Mouse (Mus musculus) thymus, adult 2 months (tissue): ENCODE measurements at regions not wholly inside any gene's neighbourhood (a gene's known extent, or its start where the extent isn't known, plus 50 kb on each side); places are given as distances from the start of the nearest gene placed in this dataset.

Source experiments
- CTCF ChIP-seq: fragments of 200-500 bp; IDR thresholded peaks from 2 replicates; pipeline ENCODE4 v1.5.1; 2012; ENCODE audit warnings: mild to moderate bottlenecking, control low read depth, low read length, moderate library complexity, borderline replicate concordance; ENCODE audit not compliant: control insufficient read depth, poor library complexity, insufficient read depth; ENCODE audit errors: extremely low read depth
- POLR2A ChIP-seq: fragments of 200-500 bp; IDR thresholded peaks from 2 replicates; pipeline ENCODE4 v1.6.1; 2012; ENCODE audit warnings: mild to moderate bottlenecking, low read length, control low read depth, moderate library complexity; ENCODE audit not compliant: control insufficient read depth, poor library complexity, insufficient read depth; ENCODE audit errors: extremely low read depth

DNA sequence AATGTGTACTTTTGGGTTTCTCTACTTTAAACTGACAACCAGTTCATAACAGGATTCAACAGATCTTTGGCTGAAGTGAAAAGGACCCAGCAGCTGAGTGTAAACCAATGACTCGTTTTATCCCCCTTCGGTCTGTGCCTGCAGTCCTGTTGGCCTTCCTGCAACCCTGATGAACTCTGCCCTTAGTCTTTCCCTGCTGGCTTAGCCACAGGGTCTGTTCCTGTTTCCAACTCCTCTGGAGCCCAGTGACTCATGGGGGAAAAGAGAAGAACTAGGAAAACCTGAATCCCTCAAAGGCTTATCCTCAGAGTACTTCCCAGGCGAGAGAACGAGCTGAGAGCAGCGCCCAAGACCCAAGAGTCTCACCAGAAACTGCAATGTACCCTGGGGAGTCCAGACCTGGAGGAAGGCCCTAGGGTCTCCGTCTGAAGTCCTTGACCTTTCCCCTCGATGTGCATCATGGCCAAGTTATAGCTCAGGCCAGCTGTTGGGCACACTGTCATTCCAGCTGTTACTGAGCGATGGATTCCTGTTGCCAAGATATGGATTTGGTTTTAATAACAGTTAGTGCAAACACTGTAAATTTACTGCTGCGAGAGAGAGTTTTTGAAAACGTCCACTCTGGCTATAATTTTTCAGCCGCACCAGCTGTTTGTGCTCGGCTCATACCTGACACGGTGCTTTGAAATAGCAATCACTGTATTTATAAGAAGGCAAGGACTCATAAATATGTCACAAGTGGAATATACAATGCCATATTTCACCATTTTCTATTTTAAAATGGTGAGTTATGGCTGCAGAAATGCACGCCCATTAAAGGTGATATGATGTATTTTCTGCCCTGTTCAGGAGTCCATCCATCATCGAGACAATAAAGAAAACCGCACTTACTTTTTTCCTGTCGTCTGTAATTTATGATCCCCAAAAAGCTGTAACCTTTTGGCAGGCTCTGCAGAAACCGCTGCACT, 63.3 kb upstream of the Zfp703 start:
- TF ChIP-seq POLR2A (no peak), CTCF (no peak)
